Mouse (Mus musculus) hindbrain, embryonic 14.5 days (tissue): ENCODE measurements at regions not wholly inside any gene's neighbourhood (a gene's known extent, or its start where the extent isn't known, plus 50 kb on each side); places are given as distances from the start of the nearest gene placed in this dataset.

Experiments used
- ATAC-seq: fragments of 200-750 bp; cut with Nextera tagmentation; 2 replicates; pipeline ENCODE4 v1.8.0; 2017; ENCODE audit warnings: moderate number of reproducible peaks, mild to moderate bottlenecking, moderate TSS enrichment, moderate library complexity; ENCODE audit not compliant: low FRiP score
- DNase-seq: peaks from one replicate; pipeline ENCODE4 v3.0.0-alpha.2; 2015; ENCODE audit warnings: low spot score
- H3K27ac ChIP-seq: fragments of 300-500 bp; sonication (generic); 2 replicates; pipeline ENCODE4 v1.5.1; 2014; ENCODE audit warnings: mild to moderate bottlenecking, moderate library complexity
- H3K27me3 ChIP-seq: fragments of 300-500 bp; sonication (generic); 2 replicates; pipeline ENCODE4 v1.6.1; 2014; ENCODE audit warnings: mild to moderate bottlenecking, low read length, mixed read lengths; ENCODE audit not compliant: control insufficient read depth, insufficient read depth
- H3K36me3 ChIP-seq: fragments of 300-500 bp; sonication (generic); replicated peaks from 2 replicates; pipeline ENCODE4 v1.6.1; 2014; ENCODE audit not compliant: control insufficient read depth, insufficient read depth
- H3K4me1 ChIP-seq: fragments of 300-500 bp; sonication (generic); replicated peaks from 2 replicates; pipeline ENCODE4 v1.6.1; 2014; ENCODE audit warnings: antibody characterized with exemption, low read length, mixed read lengths; ENCODE audit not compliant: control insufficient read depth, insufficient read depth
- H3K4me2 ChIP-seq: fragments of 300-500 bp; sonication (generic); replicated peaks from 2 replicates; pipeline ENCODE4 v1.6.1; 2014; ENCODE audit warnings: mild to moderate bottlenecking, moderate library complexity
- H3K4me3 ChIP-seq: fragments of 300-500 bp; sonication (generic); replicated peaks from 2 replicates; pipeline ENCODE4 v1.5.1; 2014; ENCODE audit warnings: mild to moderate bottlenecking, low read length
- H3K9ac ChIP-seq: fragments of 300-500 bp; sonication (generic); 2 replicates; pipeline ENCODE4 v1.6.1; 2014
- H3K9me3 ChIP-seq: fragments of 300-500 bp; sonication (generic); 2 replicates; pipeline ENCODE4 v1.6.1; 2016; ENCODE audit warnings: low read length; ENCODE audit not compliant: control insufficient read depth
- WGBS: fragments of 180-500 bp; shearing (Covaris S2); extraction: QIAGEN DNeasy Blood & Tissue Kit; methylation state at CpG from one replicate; pipeline ENCODE4 v1.1.7; 2014; 5-methylcytosine and 5-hydroxymethylcytosine counted together

- Histone ChIP-seq H3K27ac (no peak overlapping the region), H3K9me3 (no peaks in the 10 kb centered on the region), H3K27me3 (no peaks in the 10 kb centered on the region), H3K36me3 (no peaks in the 10 kb centered on the region), H3K4me2 (no peak overlapping the region), H3K4me3 (no peak overlapping the region), H3K4me1 (peaks cover 16% of the 10 kb centered on the region), H3K9ac (no peak overlapping the region)
- ATAC-seq (peak; percentile 73; the same call in 1 of the 2 replicates), DNase-seq (no peak)
- 47% methylated on average over 4 of the region's 4 CpGs for WGBS
Observed at GRCm38 (mm10) chr7:69061242-69061641, 312.2 kb upstream of the Arrdc4 start.

- H3K4me2 ChIP-seq = no peak overlapping the region
- H3K36me3 ChIP-seq = no peaks in the 10 kb centered on the region
- no peaks in the 10 kb centered on the region for H3K4me1 ChIP-seq
- H3K27ac ChIP-seq = no peak overlapping the region
- WGBS = 48% methylated on average over 8 of the region's 8 CpGs
- DNase-seq (no peak), ATAC-seq (no peak)
- H3K4me3 ChIP-seq = no peak overlapping the region
- no peak overlapping the region for H3K9ac ChIP-seq
- H3K9me3 ChIP-seq = no peaks in the 10 kb centered on the region
- no peaks in the 10 kb centered on the region for H3K27me3 ChIP-seq
Observed at GRCm38 (mm10) chr7:69016575-69016974, 267.5 kb upstream of the Arrdc4 start.

GRCm38 (mm10) chr7:69015047-69015446 is 266.0 kb upstream of the Arrdc4 start:
- no peak for ATAC-seq
- Histone ChIP-seq H3K4me3 (no peak overlapping the region), H3K4me1 (no peaks in the 10 kb centered on the region), H3K9ac (no peak overlapping the region), H3K27me3 (no peaks in the 10 kb centered on the region), H3K36me3 (no peaks in the 10 kb centered on the region), H3K4me2 (no peak overlapping the region), H3K9me3 (no peaks in the 10 kb centered on the region), H3K27ac (no peak overlapping the region)
- 82% methylated on average over 4 of the region's 4 CpGs for WGBS
- no peak for DNase-seq

- Histone ChIP-seq H3K27ac (no peak overlapping the region), H3K4me2 (no peak overlapping the region), H3K4me3 (no peak overlapping the region), H3K27me3 (no peaks in the 10 kb centered on the region), H3K9me3 (no peaks in the 10 kb centered on the region), H3K4me1 (no peaks in the 10 kb centered on the region), H3K9ac (no peak overlapping the region), H3K36me3 (no peaks in the 10 kb centered on the region)
- no peak for ATAC-seq
- DNase-seq = no peak
- WGBS = 82% methylated on average over 10 of the region's 10 CpGs
Observed at GRCm38 (mm10) chr7:69007237-69007636, 258.2 kb upstream of the Arrdc4 start.

GRCm38 (mm10) chr7:68988061-68988460 is 239.0 kb upstream of the Arrdc4 start:
- WGBS = 87% methylated on average over 4 of the region's 4 CpGs
- no peak for ATAC-seq
- no peaks in the 10 kb centered on the region for H3K27me3 ChIP-seq

GRCm38 (mm10) chr7:68983937-68984336 is 234.9 kb upstream of the Arrdc4 start:
- 17% methylated on average over 1 of the region's 1 CpGs for WGBS
- ATAC-seq (no peak), DNase-seq (no peak)
- H3K4me1 ChIP-seq = no peaks in the 10 kb centered on the region
- no peaks in the 10 kb centered on the region for H3K27me3 ChIP-seq
- no peaks in the 10 kb centered on the region for H3K36me3 ChIP-seq
- H3K4me3 ChIP-seq = no peak overlapping the region
- H3K9ac ChIP-seq = no peak overlapping the region
- H3K9me3 ChIP-seq = no peaks in the 10 kb centered on the region; the same call in 1 of the 2 replicates
- H3K27ac ChIP-seq = no peak overlapping the region
- H3K4me2 ChIP-seq = no peak overlapping the region

More at GRCm38 (mm10) chr7:68988061-68988460, 239.0 kb upstream of the Arrdc4 start:
- Histone ChIP-seq H3K4me3 (no peak overlapping the region), H3K36me3 (no peaks in the 10 kb centered on the region), H3K4me1 (no peaks in the 10 kb centered on the region), H3K27ac (no peak overlapping the region), H3K9me3 (no peaks in the 10 kb centered on the region; the same call in 1 of the 2 replicates), H3K9ac (no peak overlapping the region), H3K4me2 (no peak overlapping the region)
- DNase-seq = no peak

- Histone ChIP-seq H3K9ac (no peak overlapping the region), H3K27me3 (no peaks in the 10 kb centered on the region), H3K36me3 (no peaks in the 10 kb centered on the region), H3K4me2 (no peak overlapping the region), H3K4me1 (no peaks in the 10 kb centered on the region), H3K27ac (no peak overlapping the region), H3K9me3 (no peaks in the 10 kb centered on the region; the same call in 1 of the 2 replicates), H3K4me3 (no peak overlapping the region)
- ATAC-seq (no peak), DNase-seq (no peak)
- WGBS = 62% methylated on average over 10 of the region's 10 CpGs
Observed at GRCm38 (mm10) chr7:68982914-68983502, 234.0 kb upstream of the Arrdc4 start.

GRCm38 (mm10) chr7:68978576-68978975 is 229.5 kb upstream of the Arrdc4 start:
- Histone ChIP-seq H3K27me3 (no peaks in the 10 kb centered on the region), H3K4me3 (no peak overlapping the region), H3K9me3 (no peaks in the 10 kb centered on the region), H3K4me2 (no peak overlapping the region), H3K9ac (no peak overlapping the region), H3K27ac (no peak overlapping the region), H3K4me1 (no peaks in the 10 kb centered on the region), H3K36me3 (no peaks in the 10 kb centered on the region)
- ATAC-seq = no peak
- WGBS = 38% methylated on average over 4 of the region's 4 CpGs
- no peak for DNase-seq

- 56% methylated on average over 7 of the region's 7 CpGs for WGBS
- Histone ChIP-seq H3K36me3 (no peaks in the 10 kb centered on the region), H3K9me3 (no peaks in the 10 kb centered on the region), H3K9ac (no peak overlapping the region), H3K27me3 (no peaks in the 10 kb centered on the region), H3K4me1 (no peaks in the 10 kb centered on the region), H3K4me3 (no peak overlapping the region), H3K27ac (no peak overlapping the region), H3K4me2 (no peak overlapping the region)
- ATAC-seq = peak; percentile 66; the same call in 1 of the 2 replicates
- DNase-seq = peak; percentile 95
Observed at GRCm38 (mm10) chr7:68976813-68977752, 228.0 kb upstream of the Arrdc4 start.
